Mouse (Mus musculus): ENCODE results near the gene Gm10643. TPM values are rescaled to one million over a fixed set of nuclear protein-coding genes. Genes with fewer than 3 reads are reported as not detected.

Gene Gm10643
- polyA plus RNA-seq (2015; fragmentation: Illumina TruSeq; extraction: RNeasy Lipid Tissue Mini Kit (QIAGEN cat#74804); ENCODE audit: insufficient read depth, low read depth, low replicate concordance): not detected

DNA sequence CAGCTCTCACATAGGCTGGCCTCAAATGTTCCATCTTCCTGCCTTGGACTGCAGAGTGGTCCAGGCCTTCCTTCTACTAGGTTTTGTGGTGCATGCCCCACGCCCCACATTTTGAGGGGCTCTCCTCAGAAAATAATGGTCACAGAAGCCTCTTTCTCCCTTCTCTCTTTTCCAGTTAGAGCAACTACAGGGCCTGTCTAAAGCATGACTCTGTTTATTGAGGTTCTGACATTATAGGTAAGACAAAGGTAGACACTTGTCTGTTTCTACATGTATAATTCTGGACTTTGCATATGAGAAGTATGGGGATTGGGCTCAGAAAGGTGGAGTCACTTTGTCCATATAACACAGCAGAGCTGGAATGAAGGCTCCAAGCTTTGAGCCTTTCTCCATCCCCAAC, at the start of gene Gm10643:
Gene Gm10643, minus strand, starts transcription at position 101 of the 400 bp plus-strand sequence.

DNA sequence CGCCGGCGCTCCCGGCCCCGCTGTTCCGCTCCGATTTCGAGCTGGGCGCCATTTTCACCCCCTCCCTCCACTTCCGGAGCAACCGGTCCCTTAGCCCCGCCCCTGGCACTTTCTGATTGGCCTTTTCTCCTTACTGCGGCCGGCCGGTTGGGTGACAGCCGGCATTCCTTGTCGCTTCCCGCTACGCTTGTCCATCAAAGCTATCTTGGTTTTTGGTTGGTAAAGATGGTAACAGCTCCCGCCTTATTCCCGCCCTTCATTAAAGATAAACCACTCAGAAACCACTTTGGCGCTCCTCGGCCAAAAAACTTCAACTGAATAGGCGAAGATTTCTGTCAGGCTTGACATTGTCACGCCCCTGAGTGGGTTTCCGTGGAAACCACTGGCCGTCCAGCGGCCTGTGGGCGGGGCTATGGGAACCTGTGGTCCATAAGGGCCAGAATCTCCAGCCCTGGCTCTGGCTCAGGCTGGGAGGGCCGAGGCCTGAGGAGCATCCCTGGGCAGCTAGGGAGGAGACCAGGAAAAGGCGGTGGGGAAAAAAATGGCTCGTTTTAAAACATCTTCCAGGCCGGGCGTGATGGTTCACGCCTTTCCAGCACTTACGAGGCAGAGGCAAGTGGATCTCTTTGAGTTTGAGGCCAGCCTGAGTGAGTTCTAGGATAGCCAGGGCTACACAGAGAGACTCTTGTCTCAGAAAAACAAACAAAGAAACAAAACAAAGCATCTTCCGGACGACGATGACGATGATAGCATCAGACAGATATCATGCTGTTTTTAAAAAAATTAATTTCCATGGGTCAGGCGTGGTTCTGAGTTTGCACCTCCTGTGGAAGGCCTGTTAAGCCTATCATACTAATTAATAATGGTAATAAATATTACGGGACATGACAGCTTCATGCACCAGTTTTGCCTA, 40.0 kb upstream of the Gm10643 start, which contains the start of gene Dcaf15:
Gene Dcaf15, minus strand, starts transcription at position 72 of the 913 bp plus-strand sequence.

DNA sequence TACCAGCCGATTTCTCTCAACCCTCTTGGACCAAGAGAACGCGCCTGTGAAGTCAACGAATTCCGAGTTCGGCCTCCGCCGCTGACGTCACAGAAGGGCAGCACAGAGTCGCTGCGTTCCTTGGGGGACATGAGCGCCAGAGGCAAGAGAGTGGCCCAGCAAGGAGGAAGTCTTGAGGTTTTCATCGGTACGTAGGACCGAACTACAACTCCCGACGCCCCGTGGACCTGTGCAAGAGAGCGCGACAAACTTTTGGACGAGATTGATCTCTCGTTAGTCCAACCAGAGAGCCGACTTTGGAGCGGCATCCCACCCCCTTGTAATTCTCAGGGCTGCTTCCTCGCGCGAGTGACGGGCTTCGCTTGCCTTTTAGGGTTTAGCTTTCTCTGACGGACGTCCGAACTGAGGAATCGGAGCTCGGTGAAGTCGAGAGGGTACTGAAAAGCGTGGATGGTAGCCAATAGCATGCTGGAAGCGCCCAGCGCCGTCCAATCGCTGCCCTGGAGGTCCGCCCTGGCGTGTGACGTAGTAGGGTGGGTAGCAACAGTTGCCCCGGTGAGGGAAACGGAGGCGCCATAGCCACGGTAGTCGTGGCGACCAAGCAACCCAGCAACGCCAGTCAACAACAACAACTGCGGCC, 1.5 kb upstream of the Gm10643 start, which contains the start of gene Rfx1:
Gene Rfx1, plus strand, starts transcription at position 544 of the 640 bp plus-strand sequence.

GRCm38 (mm10) chr8:84044900-84045299, 20.0 kb downstream of the Gm10643 start, which contains the start of gene Rln3:
Gene Rln3 (minus strand): TSS chr8:84045000.

GRCm38 (mm10) chr8:84042066-84042947, 22.6 kb downstream of the Gm10643 start, which contains the start of gene Il27ra:
Gene Il27ra (minus strand): TSS chr8:84042589.

DNA sequence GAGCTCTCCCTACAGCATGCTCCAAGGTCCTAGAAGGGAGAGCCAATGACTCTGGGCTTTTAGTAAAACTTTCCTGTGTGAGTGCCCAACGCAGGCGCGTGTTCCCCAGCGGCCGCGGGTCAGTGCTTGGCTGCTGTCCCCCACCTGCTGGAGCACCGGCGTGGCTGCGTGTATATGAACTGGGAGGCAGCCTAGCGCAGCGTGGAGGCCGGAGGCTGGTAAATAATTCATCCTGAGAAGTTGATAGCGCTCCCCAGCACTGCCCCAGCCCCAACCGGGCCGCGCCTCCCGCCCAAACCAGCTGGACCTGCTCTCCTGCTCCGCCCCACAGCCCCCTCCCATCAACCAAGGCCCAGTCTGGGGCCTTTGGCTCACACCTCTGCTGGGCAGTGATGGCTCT, 43.8 kb downstream of the Gm10643 start, which contains the start of gene Palm3:
Gene Palm3, plus strand, starts transcription at position 376 of the 400 bp plus-strand sequence.

Other genes with a start within 250 kb of the Gm10643 start
- 7.4 TPM for gene Adgrl1, start 165.0 kb downstream of the Gm10643 start, polyA plus RNA-seq (2015; fragmentation: Illumina TruSeq; extraction: RNeasy Lipid Tissue Mini Kit (QIAGEN cat#74804); ENCODE audit: insufficient read depth, low read depth, low replicate concordance)
- 1.7 TPM for gene Gm10644, start 109.9 kb downstream of the Gm10643 start, polyA plus RNA-seq (2015; fragmentation: Illumina TruSeq; extraction: RNeasy Lipid Tissue Mini Kit (QIAGEN cat#74804); ENCODE audit: insufficient read depth, low read depth, low replicate concordance)
- gene Asf1b, start 109.6 kb downstream of the Gm10643 start, polyA plus RNA-seq (2015; fragmentation: Illumina TruSeq; extraction: RNeasy Lipid Tissue Mini Kit (QIAGEN cat#74804); ENCODE audit: insufficient read depth, low read depth, low replicate concordance): 0.78 TPM
- gene Prkaca, start 92.1 kb downstream of the Gm10643 start, polyA plus RNA-seq (2015; fragmentation: Illumina TruSeq; extraction: RNeasy Lipid Tissue Mini Kit (QIAGEN cat#74804); ENCODE audit: insufficient read depth, low read depth, low replicate concordance): 14.2 TPM
- 15.6 TPM for gene Samd1, start 67.5 kb downstream of the Gm10643 start, polyA plus RNA-seq (2015; fragmentation: Illumina TruSeq; extraction: RNeasy Lipid Tissue Mini Kit (QIAGEN cat#74804); ENCODE audit: insufficient read depth, low read depth, low replicate concordance)
- gene 1700067K01Rik, start 63.6 kb downstream of the Gm10643 start, polyA plus RNA-seq (2015; fragmentation: Illumina TruSeq; extraction: RNeasy Lipid Tissue Mini Kit (QIAGEN cat#74804); ENCODE audit: insufficient read depth, low read depth, low replicate concordance): not detected
- gene 2210011C24Rik, start 53.0 kb downstream of the Gm10643 start, polyA plus RNA-seq (2015; fragmentation: Illumina TruSeq; extraction: RNeasy Lipid Tissue Mini Kit (QIAGEN cat#74804); ENCODE audit: insufficient read depth, low read depth, low replicate concordance): not detected
- gene Palm3, start 43.7 kb downstream of the Gm10643 start, polyA plus RNA-seq (2015; fragmentation: Illumina TruSeq; extraction: RNeasy Lipid Tissue Mini Kit (QIAGEN cat#74804); ENCODE audit: insufficient read depth, low read depth, low replicate concordance): 2.5 TPM
- 0.90 TPM for gene Il27ra, start 22.5 kb downstream of the Gm10643 start, polyA plus RNA-seq (2015; fragmentation: Illumina TruSeq; extraction: RNeasy Lipid Tissue Mini Kit (QIAGEN cat#74804); ENCODE audit: insufficient read depth, low read depth, low replicate concordance)
- gene Rln3, start 20.1 kb downstream of the Gm10643 start, polyA plus RNA-seq (2015; fragmentation: Illumina TruSeq; extraction: RNeasy Lipid Tissue Mini Kit (QIAGEN cat#74804); ENCODE audit: insufficient read depth, low read depth, low replicate concordance): not detected
- gene Rfx1, start 1.7 kb upstream of the Gm10643 start, polyA plus RNA-seq (2015; fragmentation: Illumina TruSeq; extraction: RNeasy Lipid Tissue Mini Kit (QIAGEN cat#74804); ENCODE audit: insufficient read depth, low read depth, low replicate concordance): 5.4 TPM
- gene Dcaf15, start 39.6 kb upstream of the Gm10643 start, polyA plus RNA-seq (2015; fragmentation: Illumina TruSeq; extraction: RNeasy Lipid Tissue Mini Kit (QIAGEN cat#74804); ENCODE audit: insufficient read depth, low read depth, low replicate concordance): 4.5 TPM
- gene Podnl1, start 60.9 kb upstream of the Gm10643 start, polyA plus RNA-seq (2015; fragmentation: Illumina TruSeq; extraction: RNeasy Lipid Tissue Mini Kit (QIAGEN cat#74804); ENCODE audit: insufficient read depth, low read depth, low replicate concordance): not detected
- 6.1 TPM for gene Cc2d1a, start 82.8 kb upstream of the Gm10643 start, polyA plus RNA-seq (2015; fragmentation: Illumina TruSeq; extraction: RNeasy Lipid Tissue Mini Kit (QIAGEN cat#74804); ENCODE audit: insufficient read depth, low read depth, low replicate concordance)
- not detected for gene 4930432K21Rik, start 82.9 kb upstream of the Gm10643 start, polyA plus RNA-seq (2015; fragmentation: Illumina TruSeq; extraction: RNeasy Lipid Tissue Mini Kit (QIAGEN cat#74804); ENCODE audit: insufficient read depth, low read depth, low replicate concordance)
- not detected for gene Nanos3, start 120.1 kb upstream of the Gm10643 start, polyA plus RNA-seq (2015; fragmentation: Illumina TruSeq; extraction: RNeasy Lipid Tissue Mini Kit (QIAGEN cat#74804); ENCODE audit: insufficient read depth, low read depth, low replicate concordance)
- 0.96 TPM for gene Zswim4, start 171.9 kb upstream of the Gm10643 start, polyA plus RNA-seq (2015; fragmentation: Illumina TruSeq; extraction: RNeasy Lipid Tissue Mini Kit (QIAGEN cat#74804); ENCODE audit: insufficient read depth, low read depth, low replicate concordance)
- 75.9 TPM for gene D8Ertd738e, start 184.6 kb upstream of the Gm10643 start, polyA plus RNA-seq (2015; fragmentation: Illumina TruSeq; extraction: RNeasy Lipid Tissue Mini Kit (QIAGEN cat#74804); ENCODE audit: insufficient read depth, low read depth, low replicate concordance)
- gene Mri1, start 192.2 kb upstream of the Gm10643 start, polyA plus RNA-seq (2015; fragmentation: Illumina TruSeq; extraction: RNeasy Lipid Tissue Mini Kit (QIAGEN cat#74804); ENCODE audit: insufficient read depth, low read depth, low replicate concordance): 6.5 TPM
- gene Ccdc130, start 205.2 kb upstream of the Gm10643 start, polyA plus RNA-seq (2015; fragmentation: Illumina TruSeq; extraction: RNeasy Lipid Tissue Mini Kit (QIAGEN cat#74804); ENCODE audit: insufficient read depth, low read depth, low replicate concordance): 9.7 TPM